Comparison of ENCODE assay signal across 13 mouse cellular contexts in the genomic region with DNA sequence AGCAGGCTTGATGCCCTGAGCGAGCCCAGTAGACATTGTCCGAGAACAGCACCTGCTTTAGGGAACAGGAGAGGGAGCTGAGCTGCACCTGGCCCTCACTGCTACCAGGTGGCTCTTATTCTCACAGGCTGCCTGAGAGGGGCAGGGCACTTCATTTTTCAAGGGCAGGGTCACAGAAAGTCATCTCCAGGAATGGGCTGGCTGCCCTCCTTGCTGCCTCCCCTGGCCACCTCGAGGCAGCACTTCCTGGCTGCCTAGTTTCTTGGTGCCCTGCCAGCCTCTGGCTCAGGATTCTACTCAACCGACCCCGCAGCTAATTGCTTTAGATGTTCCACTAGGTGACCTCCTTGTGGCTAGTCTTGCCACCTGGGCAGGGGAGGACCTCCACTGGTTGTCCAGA. TPM values are rescaled to one million over a fixed set of nuclear protein-coding genes. Genes with fewer than 3 reads are reported as not detected.
A peak's percentile ranks its signal among the peaks of the same experiment; 100 is the strongest.
DNase-seq lines count a peak whose midpoint lies in the region; ATAC-seq and TF ChIP-seq lines count a peak whose summit lies in the region.
"Had no signal": no experiment of that assay in that cellular context is flagged by ENCODE, and none has a peak within 500 bp of the region (broad histone marks: within the 10 kb centered on the region; RNA-seq: fewer than 3 reads in every experiment).

No protein-coding gene starts in this region.

- H3K36me3 ChIP-seq in heart, embryonic 10.5 days: no peaks in the 10 kb centered on the region
- H3K36me3 ChIP-seq in kidney, adult 2 months (ENCODE audit: control insufficient read depth, insufficient read depth, low read length): no peaks in the 10 kb centered on the region
- no peaks in the 10 kb centered on the region for H3K36me3 ChIP-seq in forebrain, embryonic 12.5 days (replicated peaks)
- H3K36me3 ChIP-seq: embryonic facial prominence, embryonic 12.5 days had no signal

- H3K9ac ChIP-seq in forebrain, embryonic 12.5 days: no peak overlapping the region
- H3K9ac ChIP-seq: embryonic facial prominence, embryonic 12.5 days had no signal

- peaks cover 70% of the 10 kb centered on the region for H3K4me1 ChIP-seq in heart, embryonic 10.5 days
- peaks cover 7% of the 10 kb centered on the region for H3K4me1 ChIP-seq in kidney, adult 2 months (ENCODE audit: control insufficient read depth, insufficient read depth, low read length)
- H3K4me1 ChIP-seq in forebrain, embryonic 12.5 days: peaks cover 7% of the 10 kb centered on the region

- no peaks in the 10 kb centered on the region for H3K9me3 ChIP-seq in heart, embryonic 10.5 days
- no peaks in the 10 kb centered on the region for H3K9me3 ChIP-seq in forebrain, embryonic 12.5 days
- H3K9me3 ChIP-seq: embryonic facial prominence, embryonic 12.5 days had no signal

- peaks cover 59% of the 10 kb centered on the region for H3K27me3 ChIP-seq in heart, embryonic 10.5 days (ENCODE audit: insufficient read depth, poor library complexity, severe bottlenecking)
- no peaks in the 10 kb centered on the region for H3K27me3 ChIP-seq in kidney, adult 2 months (replicated peaks; ENCODE audit: control insufficient read depth, insufficient read depth, low read length)
- peaks cover 77% of the 10 kb centered on the region for H3K27me3 ChIP-seq in forebrain, embryonic 12.5 days

- no peak for ATAC-seq in forebrain, embryonic 12.5 days (ENCODE audit: low FRiP score)

- WGBS in heart, embryonic 10.5 days: 46% methylated on average over 5 of the region's 5 CpGs
- WGBS in kidney, adult 2 months: 22% methylated on average over 5 of the region's 5 CpGs
- 51% methylated on average over 5 of the region's 5 CpGs for WGBS in forebrain, embryonic 12.5 days

- intact Hi-C loops in heart, postnatal 25 days (cut with DNase I): no loop called here

- TF ChIP-seq CTCF in kidney, adult 2 months (conservative IDR thresholded peaks at IDR 0.05; ENCODE audit: insufficient read depth, insufficient read length, low read depth, low read length): no peak

- H3K27ac ChIP-seq in heart, embryonic 10.5 days: peak overlapping the region; percentile 85
- peak overlapping the region; percentile 52 for H3K27ac ChIP-seq in kidney, adult 2 months (ENCODE audit: insufficient read depth, low read depth, low read length)
- H3K27ac ChIP-seq in forebrain, embryonic 12.5 days: no peak overlapping the region
- H3K27ac ChIP-seq: embryonic facial prominence, embryonic 12.5 days; left cerebral cortex, adult 2 months had no signal

- peak overlapping the region; percentile 69; the same call in 1 of the 2 replicates for H3K4me3 ChIP-seq in heart, embryonic 10.5 days
- H3K4me3 ChIP-seq in kidney, adult 2 months (ENCODE audit: insufficient read depth, low read depth, low read length): peak overlapping the region; percentile 51
- H3K4me3 ChIP-seq in forebrain, embryonic 12.5 days (replicated peaks): no peak overlapping the region

- no peak overlapping the region for H3K4me2 ChIP-seq in forebrain, embryonic 12.5 days

- TF ChIP-seq POLR2A in kidney, adult 2 months (IDR thresholded peaks at IDR 0.05; ENCODE audit: low read depth, low read length): no peak

- peak; percentile 66 to 69 for DNase-seq in heart, adult 18-20 months
- DNase-seq in heart, postnatal 25 days (ENCODE audit: low spot score): no peak
- no peak for DNase-seq in heart, embryonic 10.5 days (ENCODE audit: low spot score)
- peak; percentile 78 for DNase-seq in kidney, adult 2 months
- DNase-seq in lung, postnatal 10 days: peak; percentile 77
- no peak for DNase-seq in spleen, adult 12 weeks (ENCODE audit: low spot score)
- no peak for DNase-seq in urinary bladder, postnatal 36 days (ENCODE audit: low spot score in 2 of 2)
- DNase-seq: gastrocnemius, postnatal 36 days; right cerebral cortex, adult 18-20 months had no signal

RNA-seq across cellular contexts. Expression of gene Kcnq1, which starts 2.0 kb away (rescaled TPM):
- 10 to 100 TPM; 33.8 to 36.4 TPM for total RNA-seq in heart, adult 18-20 months (2021)
- 10 to 100 TPM; 37.4 to 37.7 TPM for total RNA-seq in heart, postnatal 25 days (2021)
- 5.4 and 10.5 TPM in 2 replicates for polyA plus RNA-seq in heart, embryonic 10.5 days (2016; fragmentation: Nextera tagmentation; extraction: Ambion mirVana)
- 24.0 and 27.5 TPM in 2 replicates for polyA plus RNA-seq in kidney, adult 2 months (2012; rRNA removed)
- 0.87 and 0.94 TPM in 2 replicates for polyA plus RNA-seq in forebrain, embryonic 12.5 days (2016; fragmentation: Nextera tagmentation; extraction: Ambion mirVana)
- total RNA-seq: CH12.LX had no signal

RNA-seq across cellular contexts. Expression of gene Trpm5, which starts 13.8 kb away (rescaled TPM):
- total RNA-seq in heart, adult 18-20 months (2021): under 1 TPM in 1 of 2 experiments, not detected in 1; 0.10 TPM
- total RNA-seq in heart, postnatal 25 days (2021): not detected
- polyA plus RNA-seq in heart, embryonic 10.5 days (2016; fragmentation: Nextera tagmentation; extraction: Ambion mirVana): 1.1 and 1.5 TPM in 2 replicates
- polyA plus RNA-seq in kidney, adult 2 months (2012; rRNA removed): 0.03 TPM in 2 replicates
- 1.1 and 1.3 TPM in 2 replicates for polyA plus RNA-seq in forebrain, embryonic 12.5 days (2016; fragmentation: Nextera tagmentation; extraction: Ambion mirVana)
- total RNA-seq: gastrocnemius, postnatal 36 days; left cerebral cortex, adult 2 months had no signal

RNA-seq across cellular contexts. Expression of gene Tssc4, which starts 39.2 kb away (rescaled TPM):
- total RNA-seq in heart, adult 18-20 months (2021): 10 to 100 TPM; 13.1 to 14.9 TPM
- total RNA-seq in heart, postnatal 25 days (2021): 10 to 100 TPM; 13.8 to 19.6 TPM
- 78.0 and 99.5 TPM in 2 replicates for polyA plus RNA-seq in heart, embryonic 10.5 days (2016; fragmentation: Nextera tagmentation; extraction: Ambion mirVana)
- polyA plus RNA-seq in kidney, adult 2 months (2012; rRNA removed): 64.8 and 74.5 TPM in 2 replicates
- polyA plus RNA-seq in forebrain, embryonic 12.5 days (2016; fragmentation: Nextera tagmentation; extraction: Ambion mirVana): 106 and 108 TPM in 2 replicates

RNA-seq across cellular contexts. Expression of gene Cd81, which starts 55.7 kb away (rescaled TPM):
- total RNA-seq in heart, adult 18-20 months (2021): 100 to 1,000 TPM; 410 to 413 TPM
- total RNA-seq in heart, postnatal 25 days (2021): 100 to 1,000 TPM; 424 to 455 TPM
- 472 and 583 TPM in 2 replicates for polyA plus RNA-seq in heart, embryonic 10.5 days (2016; fragmentation: Nextera tagmentation; extraction: Ambion mirVana)
- 801 and 824 TPM in 2 replicates for polyA plus RNA-seq in kidney, adult 2 months (2012; rRNA removed)
- 199 and 205 TPM in 2 replicates for polyA plus RNA-seq in forebrain, embryonic 12.5 days (2016; fragmentation: Nextera tagmentation; extraction: Ambion mirVana)

Comparison
In these comparisons a context has a peak if more than half of its experiments do, and no peak if none do; other contexts are left out.
1. DNase-seq: peak in heart, adult 18-20 months (2 of 2), kidney, adult 2 months (single experiment) and lung, postnatal 10 days (single experiment); none in heart, postnatal 25 days (single experiment), heart, embryonic 10.5 days (single experiment), spleen, adult 12 weeks (single experiment) and urinary bladder, postnatal 36 days (0 of 2).